Comparison of ENCODE assay signal across 10 mouse cellular contexts in the genomic region with DNA sequence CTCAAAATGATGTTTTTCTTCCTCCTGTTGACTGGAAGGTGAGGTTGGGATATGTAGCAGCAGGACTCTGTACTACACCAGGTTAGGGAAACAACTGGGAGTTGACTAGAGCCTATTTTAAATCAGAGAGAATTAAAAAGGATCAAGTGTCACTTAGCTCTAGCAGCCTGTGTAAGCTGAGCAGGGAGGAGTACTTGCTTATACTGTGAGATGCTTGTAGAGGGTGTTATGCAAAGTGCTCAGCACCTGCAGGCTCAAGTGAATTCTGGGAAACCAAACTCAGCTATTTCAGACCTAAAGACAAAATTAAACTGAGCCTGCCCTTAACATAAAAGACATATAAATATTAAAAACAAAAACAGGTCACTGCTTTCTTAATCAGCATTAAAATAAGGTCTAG.
"Had no signal": no experiment of that assay in that cellular context is flagged by ENCODE, and none has a peak within 500 bp of the region (broad histone marks: within the 10 kb centered on the region; RNA-seq: fewer than 3 reads in every experiment).

No protein-coding gene starts in this region.

- H3K9ac ChIP-seq: limb, embryonic 15.5 days; liver, embryonic 12.5 days; lung, embryonic 14.5 days; midbrain, embryonic 12.5 days; neural tube, embryonic 12.5 days had no signal

- H3K9me3 ChIP-seq: limb, embryonic 15.5 days; liver, embryonic 12.5 days; midbrain, embryonic 12.5 days; neural tube, embryonic 12.5 days had no signal

- H3K4me3 ChIP-seq: left cerebral cortex, adult 2 months; limb, embryonic 15.5 days; liver, embryonic 12.5 days; midbrain, embryonic 12.5 days; neural tube, embryonic 12.5 days had no signal

- H3K27ac ChIP-seq: limb, embryonic 15.5 days; liver, embryonic 12.5 days; midbrain, embryonic 12.5 days; neural tube, embryonic 12.5 days; stomach, postnatal 0 days had no signal

- H3K4me2 ChIP-seq: limb, embryonic 15.5 days; liver, embryonic 12.5 days; lung, embryonic 14.5 days; midbrain, embryonic 12.5 days; neural tube, embryonic 12.5 days had no signal

- H3K27me3 ChIP-seq: limb, embryonic 15.5 days; liver, embryonic 12.5 days; midbrain, embryonic 12.5 days; neural tube, embryonic 12.5 days had no signal

- DNase-seq: kidney, adult 18-20 months; lung, embryonic 14.5 days; right cerebral cortex, postnatal 14 days; thymus, postnatal 4 days had no signal
